Mouse (Mus musculus): ENCODE measurements at regions not wholly inside any gene's neighbourhood (a gene's known extent, or its start where the extent isn't known, plus 50 kb on each side); places are given as distances from the start of the nearest gene placed in this dataset.

- no peaks in the 10 kb centered on the region for H3K27me3 ChIP-seq (ENCODE audit: control insufficient read depth, insufficient read depth, low read length)
- no peak for TF ChIP-seq POLR2A (IDR thresholded peaks at IDR 0.05; ENCODE audit: low read depth, low read length)
- no peak for TF ChIP-seq CTCF (IDR thresholded peaks at IDR 0.05; ENCODE audit: extremely low read depth, insufficient read length, insufficient replicate concordance, low read depth, low read length)
- no peaks in the 10 kb centered on the region for H3K4me1 ChIP-seq (ENCODE audit: control insufficient read depth, insufficient read depth, insufficient read length, low read length)
- H3K4me3 ChIP-seq (ENCODE audit: low read depth, low read length) = no peak overlapping the region
- H3K27ac ChIP-seq (ENCODE audit: insufficient read depth, low read depth, low read length) = no peak overlapping the region
- no peaks in the 10 kb centered on the region for H3K36me3 ChIP-seq (ENCODE audit: control insufficient read depth, insufficient read depth, low read length)
- WGBS = 40% methylated on average over 2 of the region's 2 CpGs
Observed at GRCm38 (mm10) chr15:64471597-64471996, 345.9 kb upstream of the Gm21798 start.

GRCm38 (mm10) chr15:64474236-64474635 lies 343.3 kb upstream of the Gm21798 start:
- 83% methylated on average over 1 of the region's 1 CpGs for WGBS
- no peaks in the 10 kb centered on the region for H3K4me1 ChIP-seq (ENCODE audit: control insufficient read depth, insufficient read depth, insufficient read length, low read length)
- no peak for TF ChIP-seq POLR2A (IDR thresholded peaks at IDR 0.05; ENCODE audit: low read depth, low read length)
- no peak for TF ChIP-seq CTCF (IDR thresholded peaks at IDR 0.05; ENCODE audit: extremely low read depth, insufficient read length, insufficient replicate concordance, low read depth, low read length)

GRCm38 (mm10) chr15:64477131-64477530 lies 340.4 kb upstream of the Gm21798 start:
- H3K4me1 ChIP-seq (ENCODE audit: control insufficient read depth, insufficient read depth, insufficient read length, low read length) = no peaks in the 10 kb centered on the region
- WGBS = 73% methylated on average over 5 of the region's 5 CpGs
- TF ChIP-seq POLR2A (IDR thresholded peaks at IDR 0.05; ENCODE audit: low read depth, low read length) = no peak
- TF ChIP-seq CTCF (IDR thresholded peaks at IDR 0.05; ENCODE audit: extremely low read depth, insufficient read length, insufficient replicate concordance, low read depth, low read length) = no peak

More at GRCm38 (mm10) chr15:64474236-64474635, 343.3 kb upstream of the Gm21798 start:
- no peaks in the 10 kb centered on the region for H3K27me3 ChIP-seq (ENCODE audit: control insufficient read depth, insufficient read depth, low read length)
- H3K27ac ChIP-seq (ENCODE audit: insufficient read depth, low read depth, low read length) = no peak overlapping the region
- H3K36me3 ChIP-seq (ENCODE audit: control insufficient read depth, insufficient read depth, low read length) = no peaks in the 10 kb centered on the region
- no peak overlapping the region for H3K4me3 ChIP-seq (ENCODE audit: low read depth, low read length)

GRCm38 (mm10) chr15:64480625-64481024 lies 336.9 kb upstream of the Gm21798 start:
- TF ChIP-seq CTCF (IDR thresholded peaks at IDR 0.05; ENCODE audit: extremely low read depth, insufficient read length, insufficient replicate concordance, low read depth, low read length) = no peak
- TF ChIP-seq POLR2A (IDR thresholded peaks at IDR 0.05; ENCODE audit: low read depth, low read length) = no peak
- no peak overlapping the region for H3K27ac ChIP-seq (ENCODE audit: insufficient read depth, low read depth, low read length)
- H3K27me3 ChIP-seq (ENCODE audit: control insufficient read depth, insufficient read depth, low read length) = no peaks in the 10 kb centered on the region
- H3K36me3 ChIP-seq (ENCODE audit: control insufficient read depth, insufficient read depth, low read length) = no peaks in the 10 kb centered on the region
- H3K4me1 ChIP-seq (ENCODE audit: control insufficient read depth, insufficient read depth, insufficient read length, low read length) = no peaks in the 10 kb centered on the region
- H3K4me3 ChIP-seq (ENCODE audit: low read depth, low read length) = no peak overlapping the region
- 34% methylated on average over 6 of the region's 6 CpGs for WGBS

More at GRCm38 (mm10) chr15:64477131-64477530, 340.4 kb upstream of the Gm21798 start:
- H3K27ac ChIP-seq (ENCODE audit: insufficient read depth, low read depth, low read length) = no peak overlapping the region
- H3K27me3 ChIP-seq (ENCODE audit: control insufficient read depth, insufficient read depth, low read length) = no peaks in the 10 kb centered on the region
- no peaks in the 10 kb centered on the region for H3K36me3 ChIP-seq (ENCODE audit: control insufficient read depth, insufficient read depth, low read length)
- H3K4me3 ChIP-seq (ENCODE audit: low read depth, low read length) = no peak overlapping the region

- no peak overlapping the region for H3K4me3 ChIP-seq (ENCODE audit: low read depth, low read length)
- no peaks in the 10 kb centered on the region for H3K36me3 ChIP-seq (ENCODE audit: control insufficient read depth, insufficient read depth, low read length)
- no peak for TF ChIP-seq CTCF (IDR thresholded peaks at IDR 0.05; ENCODE audit: extremely low read depth, insufficient read length, insufficient replicate concordance, low read depth, low read length)
- no peak for TF ChIP-seq POLR2A (IDR thresholded peaks at IDR 0.05; ENCODE audit: low read depth, low read length)
- H3K27ac ChIP-seq (ENCODE audit: insufficient read depth, low read depth, low read length) = no peak overlapping the region
- no peaks in the 10 kb centered on the region for H3K27me3 ChIP-seq (ENCODE audit: control insufficient read depth, insufficient read depth, low read length)
- no peaks in the 10 kb centered on the region for H3K4me1 ChIP-seq (ENCODE audit: control insufficient read depth, insufficient read depth, insufficient read length, low read length)
Observed at GRCm38 (mm10) chr15:64481226-64481625, 336.3 kb upstream of the Gm21798 start.

- H3K4me3 ChIP-seq (ENCODE audit: low read depth, low read length) = no peak overlapping the region
- no peaks in the 10 kb centered on the region for H3K4me1 ChIP-seq (ENCODE audit: control insufficient read depth, insufficient read depth, insufficient read length, low read length)
- H3K36me3 ChIP-seq (ENCODE audit: control insufficient read depth, insufficient read depth, low read length) = no peaks in the 10 kb centered on the region
- H3K27me3 ChIP-seq (ENCODE audit: control insufficient read depth, insufficient read depth, low read length) = no peaks in the 10 kb centered on the region
- TF ChIP-seq CTCF (IDR thresholded peaks at IDR 0.05; ENCODE audit: extremely low read depth, insufficient read length, insufficient replicate concordance, low read depth, low read length) = no peak
- WGBS = 54% methylated on average over 5 of the region's 5 CpGs
- H3K27ac ChIP-seq (ENCODE audit: insufficient read depth, low read depth, low read length) = no peak overlapping the region
Observed at GRCm38 (mm10) chr15:64482960-64483359, 334.5 kb upstream of the Gm21798 start.

GRCm38 (mm10) chr15:64487801-64488200 lies 329.7 kb upstream of the Gm21798 start:
- no peak for TF ChIP-seq CTCF (IDR thresholded peaks at IDR 0.05; ENCODE audit: extremely low read depth, insufficient read length, insufficient replicate concordance, low read depth, low read length)
- TF ChIP-seq POLR2A (IDR thresholded peaks at IDR 0.05; ENCODE audit: low read depth, low read length) = no peak
- Histone ChIP-seq H3K4me3 (ENCODE audit: low read depth, low read length) (no peak overlapping the region), H3K27me3 (ENCODE audit: control insufficient read depth, insufficient read depth, low read length) (no peaks in the 10 kb centered on the region), H3K4me1 (ENCODE audit: control insufficient read depth, insufficient read depth, insufficient read length, low read length) (no peaks in the 10 kb centered on the region), H3K36me3 (ENCODE audit: control insufficient read depth, insufficient read depth, low read length) (no peaks in the 10 kb centered on the region), H3K27ac (ENCODE audit: insufficient read depth, low read depth, low read length) (no peak overlapping the region)
- 18% methylated on average over 2 of the region's 3 CpGs for WGBS

GRCm38 (mm10) chr15:64500783-64501182 lies 316.7 kb upstream of the Gm21798 start:
- Histone ChIP-seq H3K36me3 (ENCODE audit: control insufficient read depth, insufficient read depth, low read length) (no peaks in the 10 kb centered on the region), H3K4me3 (ENCODE audit: low read depth, low read length) (no peak overlapping the region), H3K27me3 (ENCODE audit: control insufficient read depth, insufficient read depth, low read length) (no peaks in the 10 kb centered on the region), H3K27ac (ENCODE audit: insufficient read depth, low read depth, low read length) (no peak overlapping the region), H3K4me1 (ENCODE audit: control insufficient read depth, insufficient read depth, insufficient read length, low read length) (no peaks in the 10 kb centered on the region)
- TF ChIP-seq POLR2A (IDR thresholded peaks at IDR 0.05; ENCODE audit: low read depth, low read length) (no peak), CTCF (IDR thresholded peaks at IDR 0.05; ENCODE audit: extremely low read depth, insufficient read length, insufficient replicate concordance, low read depth, low read length) (no peak)
